Mouse (Mus musculus) small intestine, adult 2 months (tissue): Measurements from ENCODE around the gene Gnat1. TPM values are rescaled to one million over a fixed set of nuclear protein-coding genes. Genes with fewer than 3 reads are reported as not detected.
A peak's percentile ranks its signal among the peaks of the same experiment; 100 is the strongest.

Experiments
- H3K27ac ChIP-seq: fragments of 200-500 bp; 2 replicates; pipeline ENCODE4 v1.5.1; 2012; ENCODE audit warnings: low read depth, low read length, control low read depth, inconsistent platforms; ENCODE audit not compliant: insufficient read depth
- H3K27me3 ChIP-seq: fragments of 200-500 bp; 2 replicates; pipeline ENCODE4 v1.6.1; 2012; ENCODE audit warnings: mild to moderate bottlenecking, moderate library complexity, low read length, inconsistent platforms; ENCODE audit not compliant: control insufficient read depth, insufficient read depth
- H3K36me3 ChIP-seq: fragments of 200-500 bp; 2 replicates; pipeline ENCODE4 v1.6.1; 2012; ENCODE audit warnings: mild to moderate bottlenecking, low read length, control low read depth, inconsistent platforms; ENCODE audit not compliant: control insufficient read depth, insufficient read depth
- H3K4me1 ChIP-seq: fragments of 200-500 bp; 2 replicates; pipeline ENCODE4 v1.6.1; 2012; ENCODE audit warnings: low read length, inconsistent platforms, mixed read lengths; ENCODE audit not compliant: control insufficient read depth, insufficient read depth, insufficient read length
- H3K4me3 ChIP-seq: fragments of 200-500 bp; 2 replicates; pipeline ENCODE4 v1.5.1; 2012; ENCODE audit warnings: low read depth, mild to moderate bottlenecking, control low read depth, inconsistent platforms, low read length, moderate library complexity
- CTCF ChIP-seq: fragments of 200-500 bp; IDR thresholded peaks from 2 replicates; pipeline ENCODE4 v1.5.1; 2012; ENCODE audit warnings: low read depth, mild to moderate bottlenecking, control low read depth, inconsistent platforms, low read length, moderate library complexity, mixed read lengths; ENCODE audit not compliant: insufficient replicate concordance, insufficient read length; ENCODE audit errors: extremely low read depth
- POLR2A ChIP-seq: fragments of 200-500 bp; IDR thresholded peaks from 2 replicates; pipeline ENCODE4 v1.6.1; 2012; ENCODE audit warnings: low read depth, mild to moderate bottlenecking, control low read depth, inconsistent platforms, low read length, moderate library complexity
- WGBS: fragments of 180-500 bp; shearing (Covaris S2); methylation state at CpG from one replicate; pipeline ENCODE4 v1.1.7; 2018; 5-methylcytosine and 5-hydroxymethylcytosine counted together
- polyA plus RNA-seq: library from polyadenylated mRNA; depleted of rRNA; stranded (reverse); fragments of >200 nt; gene quantifications from 2 replicates; pipeline ENCODE4 v1.2.3, GENCODE M21; 2012

The Gnat1 gene
- polyA plus RNA-seq, 1 experiment: 0.13 TPM

DNA sequence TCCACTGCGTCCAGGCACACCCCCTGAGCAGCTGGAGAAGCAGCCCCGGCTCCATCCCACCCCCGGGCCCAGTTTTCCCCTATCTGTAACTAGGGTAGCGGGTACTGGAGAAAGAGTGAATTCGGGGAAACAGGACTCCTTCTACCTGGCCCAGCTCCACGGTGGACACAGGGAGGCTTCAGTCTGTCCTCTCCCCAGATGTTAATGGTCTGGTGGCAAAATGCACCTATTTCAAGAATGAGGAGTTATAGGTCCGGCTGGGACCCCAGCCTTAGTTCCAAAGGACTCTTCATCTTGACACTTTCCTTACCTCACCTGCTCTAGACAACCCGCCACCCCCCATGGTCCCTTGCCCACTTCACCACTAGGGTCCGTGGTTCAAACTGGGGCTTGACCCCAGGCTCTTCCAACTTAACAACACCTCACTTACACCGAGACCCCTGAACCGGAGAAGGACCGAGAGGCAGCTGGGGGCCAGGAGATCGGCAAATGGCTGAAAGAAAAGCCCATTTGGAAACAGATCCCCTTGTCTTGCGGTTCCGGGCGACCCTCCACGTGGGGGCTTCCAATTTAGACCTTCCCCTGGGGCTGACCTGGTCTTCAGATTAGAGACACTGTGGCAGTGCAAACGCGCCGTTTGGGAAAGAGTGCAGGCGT is 29.1 kb upstream of the Gnat1 start:
- H3K36me3 ChIP-seq: no peaks in the 10 kb centered on the region
- no peak overlapping the region for H3K27ac ChIP-seq
- TF ChIP-seq CTCF (no peak), POLR2A (no peak)
- peak overlapping the region; percentile 72 for H3K4me3 ChIP-seq
- WGBS: 16% methylated on average over 21 of the region's 21 CpGs
- peaks cover 8% of the 10 kb centered on the region for H3K4me1 ChIP-seq
- peaks cover 15% of the 10 kb centered on the region for H3K27me3 ChIP-seq

DNA sequence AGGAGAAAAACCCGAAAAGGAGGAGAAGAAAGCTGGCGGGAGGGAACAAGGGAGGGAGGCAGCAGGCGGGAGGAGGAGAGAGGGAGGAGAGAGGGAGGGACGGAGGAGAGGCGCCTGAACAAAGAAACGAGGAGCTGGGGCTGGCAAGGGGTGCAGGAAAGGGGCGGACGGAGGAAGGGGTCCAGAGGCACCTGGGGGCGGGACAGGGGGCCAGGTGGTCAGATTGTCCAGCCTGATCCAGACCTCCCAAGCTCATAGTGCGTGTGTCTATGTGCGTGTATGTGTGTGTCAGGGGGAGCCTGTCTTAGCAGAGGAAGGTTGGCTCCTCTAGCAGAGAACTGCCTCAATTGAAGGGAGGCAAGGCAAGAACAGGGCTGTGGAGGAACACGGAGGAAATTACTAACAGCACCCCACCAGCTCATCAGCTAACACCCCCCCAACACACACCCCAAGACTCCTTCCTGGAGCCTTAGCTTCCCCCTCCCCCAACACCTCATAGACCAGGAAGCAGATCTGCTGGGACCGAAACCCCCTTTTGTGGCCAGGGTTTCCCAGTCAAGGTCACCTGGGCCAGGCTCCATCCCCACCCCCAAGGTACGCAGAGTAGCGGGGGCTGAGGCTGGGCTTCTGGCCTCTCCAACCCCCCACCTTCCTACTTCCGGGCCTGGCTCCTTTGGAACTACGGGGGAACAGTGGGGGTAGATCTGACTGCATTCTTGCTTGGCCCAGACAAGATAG is 28.4 kb upstream of the Gnat1 start:
- H3K27me3 ChIP-seq: peaks cover 15% of the 10 kb centered on the region
- 10% methylated on average over 17 of the region's 17 CpGs for WGBS
- H3K4me3 ChIP-seq: peak overlapping the region; percentile 72
- H3K27ac ChIP-seq: no peak overlapping the region
- no peaks in the 10 kb centered on the region for H3K36me3 ChIP-seq
- peaks cover 8% of the 10 kb centered on the region for H3K4me1 ChIP-seq
- TF ChIP-seq POLR2A (no peak), CTCF (no peak)

DNA sequence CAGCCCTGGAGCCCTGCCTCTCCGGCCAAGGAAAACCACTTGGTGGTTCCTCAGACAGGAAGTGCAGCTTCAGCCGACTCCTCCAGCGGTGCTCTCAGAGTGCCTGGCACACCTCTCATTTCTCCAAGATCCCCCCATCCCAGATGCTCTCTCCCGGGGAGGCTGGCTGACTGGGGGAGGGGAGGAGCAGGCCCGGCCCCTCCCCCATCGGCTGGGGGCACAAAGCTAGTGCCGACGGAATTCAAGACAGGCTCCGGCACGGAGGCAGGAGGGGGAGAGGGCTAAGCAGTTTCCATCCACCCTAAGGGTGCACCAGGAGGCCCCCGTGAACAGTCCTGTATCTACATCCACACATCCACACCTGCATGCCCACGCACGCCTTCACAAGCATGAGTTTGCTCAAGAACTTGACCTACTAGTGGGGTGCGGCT is 27.3 kb upstream of the Gnat1 start:
- WGBS: 50% methylated on average over 14 of the region's 14 CpGs
- Histone ChIP-seq H3K27me3 (peaks cover 15% of the 10 kb centered on the region), H3K4me1 (peaks cover 9% of the 10 kb centered on the region), H3K27ac (no peak overlapping the region), H3K36me3 (no peaks in the 10 kb centered on the region), H3K4me3 (peak overlapping the region; percentile 14; the same call in 1 of the 2 replicates)
- TF ChIP-seq POLR2A: no peak
- TF ChIP-seq CTCF: no peak

DNA sequence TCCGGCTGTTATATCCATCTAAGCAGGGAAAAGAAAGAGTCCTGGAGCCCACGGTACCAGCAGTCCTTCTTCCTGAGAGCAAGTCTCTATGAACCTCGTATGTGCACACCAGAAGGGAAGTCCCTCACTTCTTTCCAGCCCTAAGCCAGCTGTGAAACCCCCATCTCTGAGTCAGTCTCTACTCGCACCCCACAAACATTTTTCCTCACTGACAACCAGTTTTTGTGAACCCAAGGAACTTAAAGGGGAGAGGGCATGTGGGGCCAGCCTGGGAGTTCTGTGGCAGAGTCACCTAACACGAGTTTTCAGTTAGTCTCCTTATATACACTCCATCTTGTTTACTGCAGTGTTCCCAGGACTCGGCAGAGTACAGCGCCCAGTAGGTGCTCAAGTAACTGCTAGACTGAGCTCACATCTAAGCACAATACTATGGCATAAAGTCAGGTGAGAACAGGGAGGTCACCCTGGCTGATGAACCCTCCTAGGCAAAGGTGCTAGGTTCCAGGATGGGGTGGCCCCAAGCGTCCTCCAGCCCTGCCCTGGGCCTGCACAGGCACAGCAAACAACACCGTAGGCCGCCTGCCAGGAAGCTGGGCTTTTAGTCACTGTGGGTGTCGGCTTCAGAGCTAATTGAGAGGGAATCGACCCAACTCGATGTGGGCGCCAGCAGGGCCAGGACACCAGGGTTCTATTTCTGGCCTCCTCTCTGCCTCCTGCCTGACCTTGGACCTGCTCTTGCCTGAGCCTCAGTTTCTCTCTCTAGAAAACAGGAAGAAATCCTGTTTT is 24.0 kb upstream of the Gnat1 start:
- TF ChIP-seq CTCF: no peak
- TF ChIP-seq POLR2A: no peak
- Histone ChIP-seq H3K27me3 (peaks cover 7% of the 10 kb centered on the region), H3K4me1 (peaks cover 16% of the 10 kb centered on the region), H3K36me3 (no peaks in the 10 kb centered on the region), H3K27ac (no peak overlapping the region), H3K4me3 (no peak overlapping the region)
- 55% methylated on average over 14 of the region's 14 CpGs for WGBS

DNA sequence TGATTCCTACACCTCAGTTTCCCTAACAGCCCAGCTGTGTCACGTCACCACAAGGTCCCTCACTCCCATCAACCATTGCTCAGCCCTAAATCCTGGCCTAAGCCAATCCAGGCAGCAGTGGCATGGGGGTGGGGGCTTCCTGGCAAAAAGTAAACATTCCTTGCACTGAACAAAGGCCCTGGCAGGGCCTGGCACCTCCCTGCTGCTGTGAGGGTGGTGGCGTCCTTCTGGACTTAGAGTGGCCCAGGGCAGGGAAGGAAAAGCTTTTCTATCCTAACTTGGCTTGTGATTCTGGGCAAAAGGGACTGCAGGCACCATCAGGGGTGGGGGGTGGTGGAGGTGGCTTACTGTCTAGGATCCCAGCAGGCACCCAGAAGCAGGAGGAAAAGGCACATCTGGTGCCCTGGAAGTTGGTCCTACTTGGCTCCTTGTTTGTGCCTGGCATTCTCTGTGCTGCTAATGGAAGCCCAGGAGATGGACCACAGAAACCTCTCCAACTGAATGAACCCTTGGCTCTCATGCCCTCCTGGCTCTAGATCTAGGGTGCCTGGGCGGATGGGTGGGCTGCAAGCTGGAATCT is 23.2 kb upstream of the Gnat1 start:
- Histone ChIP-seq H3K4me3 (no peak overlapping the region), H3K27me3 (no peaks in the 10 kb centered on the region; the same call in 1 of the 2 replicates), H3K4me1 (peaks cover 16% of the 10 kb centered on the region), H3K36me3 (no peaks in the 10 kb centered on the region), H3K27ac (no peak overlapping the region)
- 74% methylated on average over 3 of the region's 3 CpGs for WGBS
- TF ChIP-seq CTCF (no peak), POLR2A (no peak)

DNA sequence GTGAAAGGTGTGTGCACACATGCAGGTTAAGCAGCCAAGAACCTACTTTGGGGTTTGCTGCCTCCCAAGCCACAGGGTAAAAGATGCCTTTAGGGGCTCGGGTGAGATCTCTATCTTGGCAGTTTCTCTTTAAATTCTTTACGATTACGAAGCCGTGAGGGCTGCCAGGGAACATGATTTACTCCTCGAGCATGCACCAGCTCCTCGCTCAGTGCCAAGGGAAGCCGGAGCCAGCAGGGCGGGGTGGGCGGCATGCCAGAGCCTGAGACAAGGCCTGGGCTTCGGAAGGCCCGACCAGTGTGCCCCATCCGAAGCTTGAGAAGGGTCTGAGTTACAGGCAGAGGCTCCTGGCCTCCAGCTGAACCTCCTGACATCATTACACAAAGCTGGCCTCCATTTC is 22.1 kb upstream of the Gnat1 start:
- Histone ChIP-seq H3K4me3 (no peak overlapping the region), H3K27me3 (no peaks in the 10 kb centered on the region), H3K27ac (no peak overlapping the region), H3K36me3 (no peaks in the 10 kb centered on the region), H3K4me1 (peaks cover 16% of the 10 kb centered on the region)
- 11% methylated on average over 12 of the region's 12 CpGs for WGBS
- TF ChIP-seq POLR2A (no peak), CTCF (no peak)
